Mouse (Mus musculus) CH12.LX (cell line): Measurements from ENCODE around the gene Krtap1-3.
"Not testable (repeated sequence)": the region's sequence is repeated elsewhere in the genome, so short reads cannot be mapped to it uniquely, and the experiment has no call there.

Source experiments
- CTCF ChIP-seq, 2 experiments: IDR thresholded peaks in 1 of 2; conservative IDR thresholded peaks in 1 of 2; 2 replicates each; pipeline ENCODE4 v1.5.1; 2011 to 2012; ENCODE audit warnings: low read depth in 2 of 2, low read length in 2 of 2, improper control_type of control experiment in 1 of 2, inconsistent platforms in 1 of 2, mild to moderate bottlenecking in 1 of 2, moderate library complexity in 1 of 2
- GABPA ChIP-seq: IDR thresholded peaks from 2 replicates; pipeline ENCODE4 v1.6.1; 2012; ENCODE audit warnings: low read depth, low read length, improper control_type of control experiment, inconsistent platforms; ENCODE audit not compliant: insufficient replicate concordance
- JUND ChIP-seq: conservative IDR thresholded peaks from 2 replicates; pipeline ENCODE4 v1.6.1; 2011; ENCODE audit warnings: low read depth, low read length, improper control_type of control experiment
- MAFK ChIP-seq: IDR thresholded peaks from 2 replicates; pipeline ENCODE4 v1.6.1; 2011; ENCODE audit warnings: low read length, improper control_type of control experiment; ENCODE audit not compliant: insufficient replicate concordance
- MAX ChIP-seq: IDR thresholded peaks from 2 replicates; pipeline ENCODE4 v1.6.1; 2011; ENCODE audit warnings: low read length, improper control_type of control experiment
- POLR2A ChIP-seq: IDR thresholded peaks from 2 replicates; pipeline ENCODE4 v1.6.1; 2011; ENCODE audit warnings: low read depth, mild to moderate bottlenecking, improper control_type of control experiment, low read length
- POLR2AphosphoS2 ChIP-seq: IDR thresholded peaks from 2 replicates; pipeline ENCODE4 v1.6.1; 2011; ENCODE audit warnings: low read depth, low read length, improper control_type of control experiment
- RAD21 ChIP-seq: IDR thresholded peaks from 2 replicates; pipeline ENCODE4 v1.6.1; 2011; ENCODE audit warnings: low read depth, mild to moderate bottlenecking, low read length, improper control_type of control experiment, moderate library complexity
- RCOR1 ChIP-seq: conservative IDR thresholded peaks from 2 replicates; pipeline ENCODE4 v1.6.1; 2012; ENCODE audit warnings: low read depth, mild to moderate bottlenecking, inconsistent platforms, low read length, improper control_type of control experiment
- UBTF ChIP-seq: IDR thresholded peaks from 2 replicates; pipeline ENCODE4 v1.6.1; 2012; ENCODE audit warnings: low read depth, mild to moderate bottlenecking, inconsistent platforms, low read length, improper control_type of control experiment, moderate library complexity
- USF1 ChIP-seq: IDR thresholded peaks from 2 replicates; pipeline ENCODE4 v1.6.1; 2014; ENCODE audit warnings: low read depth, mild to moderate bottlenecking, inconsistent platforms, low read length, improper control_type of control experiment
- USF2 ChIP-seq: conservative IDR thresholded peaks from 2 replicates; pipeline ENCODE4 v1.6.1; 2011; ENCODE audit warnings: low read depth, low read length, improper control_type of control experiment
- ZC3H11A ChIP-seq: IDR thresholded peaks from 2 replicates; pipeline ENCODE4 v1.6.1; 2012; ENCODE audit warnings: low read depth, mild to moderate bottlenecking, inconsistent platforms, low read length, improper control_type of control experiment

DNA sequence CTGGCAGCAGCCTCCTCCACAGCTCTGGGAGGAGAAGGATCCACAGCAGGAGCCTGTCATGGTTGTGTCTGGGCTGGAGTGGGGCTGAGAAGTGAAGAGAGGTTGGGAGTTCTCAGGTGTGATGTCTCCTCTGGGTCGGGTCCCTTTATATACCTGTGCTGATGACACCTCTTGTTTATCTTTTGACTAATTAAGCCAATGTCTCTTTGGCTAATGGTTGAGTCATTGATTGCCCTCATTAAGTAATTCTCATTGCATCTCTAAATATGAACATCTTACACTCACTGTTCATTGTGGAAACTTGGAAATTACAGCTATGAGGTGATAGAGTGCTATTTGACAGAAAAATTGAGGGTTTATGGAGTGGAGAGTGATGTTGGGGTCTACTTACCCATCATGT lies 12.1 kb upstream of the Krtap1-3 start, which contains the start of gene Gm11938:
- not testable (repeated sequence) for TF ChIP-seq USF1; USF2; RAD21; UBTF; MAFK; CTCF (conservative IDR thresholded peaks at IDR 0.05 in 1 of 2, IDR thresholded peaks at IDR 0.05 in 1 of 2; ENCODE audit: low read depth in 2 of 2, low read length in 2 of 2); ZC3H11A; RCOR1; GABPA; POLR2AphosphoS2; JUND; MAX; POLR2A
